Mouse (Mus musculus) spleen, adult 12 weeks (tissue): ENCODE results near the gene Tnfaip8l2.
"Not testable (repeated sequence)": the region's sequence is repeated elsewhere in the genome, so short reads cannot be mapped to it uniquely, and the experiment has no call there.

Source experiments
- DNase-seq: peaks from one replicate; pipeline ENCODE4 v3.0.0; 2022; ENCODE audit warnings: low spot score

The Tnfaip8l2 gene

GRCm38 (mm10) chr3:95112760-95113159 is 29.4 kb downstream of the Tnfaip8l2 start:
- no peak for DNase-seq

- peak; percentile 73 for DNase-seq
These were observed 31.0 kb downstream of the Tnfaip8l2 start, which contains the start of gene Vps72 for GRCm38 (mm10) chr3:95110911-95111726. Vps72 (plus strand) TSS chr3:95111022.

DNA sequence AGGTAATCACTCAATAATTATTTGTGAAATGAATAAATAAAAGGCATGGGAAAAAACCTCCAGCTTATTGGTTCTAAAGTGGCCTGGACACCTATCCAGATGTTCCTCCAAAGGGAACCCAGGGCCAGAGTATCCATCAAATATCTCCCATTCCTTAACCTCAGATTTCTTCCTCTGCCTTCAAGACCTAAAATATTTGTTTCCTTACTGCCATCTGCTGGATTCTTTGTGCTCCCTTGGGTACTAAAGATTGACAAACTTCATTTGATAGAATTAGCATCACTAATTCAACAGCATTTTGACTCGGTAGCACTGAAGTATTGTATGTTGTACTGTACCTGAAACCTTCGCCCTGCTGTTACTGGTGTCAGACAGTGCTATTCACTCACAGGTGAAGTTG is 34.3 kb downstream of the Tnfaip8l2 start:
- no peak for DNase-seq

GRCm38 (mm10) chr3:95107308-95107707 is 34.9 kb downstream of the Tnfaip8l2 start:
- not testable (repeated sequence) for DNase-seq

DNA sequence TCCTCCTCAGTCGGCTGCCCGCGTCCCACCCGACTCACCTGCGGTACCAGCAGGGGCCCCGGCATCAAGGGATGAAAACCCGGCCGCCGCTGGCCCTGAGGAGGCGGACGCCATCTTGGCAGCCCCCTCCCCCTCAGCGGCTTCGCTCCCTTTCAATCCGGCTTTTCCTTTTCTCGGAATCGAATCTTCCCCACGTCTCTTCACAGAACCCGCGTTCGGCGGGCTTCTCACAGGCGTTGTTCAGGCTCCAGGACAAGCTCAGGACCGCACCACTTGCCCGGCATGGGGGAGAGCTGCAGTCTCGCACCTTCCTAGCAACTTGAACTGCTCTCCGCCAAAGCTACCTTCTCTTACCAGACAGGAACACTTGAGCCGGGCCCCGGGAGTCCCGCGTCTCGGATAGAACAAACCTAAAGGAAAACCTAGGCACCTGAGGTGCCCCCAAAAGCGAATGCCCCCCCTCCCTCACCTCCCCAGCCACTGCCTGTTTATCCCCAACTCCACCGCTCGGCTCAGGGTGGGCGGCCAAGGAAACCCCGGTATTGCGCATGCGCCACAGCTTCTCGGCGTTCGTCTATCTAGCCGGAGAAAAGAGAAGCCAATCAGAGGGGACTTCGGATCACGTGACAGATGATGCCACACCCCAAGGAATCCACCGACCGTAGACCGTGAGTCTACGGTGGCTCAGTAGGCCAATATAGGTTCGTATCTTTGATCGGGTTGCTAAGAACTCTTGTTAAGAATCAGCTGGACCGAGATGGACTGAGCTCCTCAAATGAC is 35.6 kb downstream of the Tnfaip8l2 start, which contains the start of gene Pip5k1a:
Gene Pip5k1a (minus strand): TSS at position 593 of the 780 bp plus-strand sequence.
- DNase-seq: peak; percentile 92

GRCm38 (mm10) chr3:95105586-95106337 is 36.4 kb downstream of the Tnfaip8l2 start:
- DNase-seq: no peak

GRCm38 (mm10) chr3:95105121-95105520 is 37.0 kb downstream of the Tnfaip8l2 start:
- no peak for DNase-seq

DNA sequence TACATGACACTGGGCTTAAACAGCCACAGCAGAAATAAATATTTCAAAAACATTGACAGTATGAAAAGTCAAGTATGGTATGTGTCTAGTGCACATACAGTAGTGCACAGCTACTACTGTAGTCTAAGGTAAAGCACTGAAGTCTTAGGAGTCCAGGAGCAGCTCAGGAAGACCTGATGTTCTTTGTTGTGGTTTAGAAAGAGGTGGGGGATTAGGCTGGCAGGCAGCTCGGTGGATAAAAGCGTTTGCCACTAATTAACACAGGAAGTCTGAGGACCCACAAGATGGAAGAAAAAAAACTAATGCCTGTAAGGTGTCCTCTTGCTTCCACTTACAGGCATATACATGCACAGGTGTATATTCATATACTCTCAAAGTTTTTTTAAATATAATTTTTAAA is 41.3 kb downstream of the Tnfaip8l2 start:
- DNase-seq: no peak
